Mouse (Mus musculus): ENCODE measurements around the gene Fstl4. TPM values are rescaled to one million over a fixed set of nuclear protein-coding genes. Genes with fewer than 3 reads are reported as not detected.

Gene Fstl4
- polyA plus RNA-seq, 1 experiment from 2014 or later: 15.9 TPM

DNA sequence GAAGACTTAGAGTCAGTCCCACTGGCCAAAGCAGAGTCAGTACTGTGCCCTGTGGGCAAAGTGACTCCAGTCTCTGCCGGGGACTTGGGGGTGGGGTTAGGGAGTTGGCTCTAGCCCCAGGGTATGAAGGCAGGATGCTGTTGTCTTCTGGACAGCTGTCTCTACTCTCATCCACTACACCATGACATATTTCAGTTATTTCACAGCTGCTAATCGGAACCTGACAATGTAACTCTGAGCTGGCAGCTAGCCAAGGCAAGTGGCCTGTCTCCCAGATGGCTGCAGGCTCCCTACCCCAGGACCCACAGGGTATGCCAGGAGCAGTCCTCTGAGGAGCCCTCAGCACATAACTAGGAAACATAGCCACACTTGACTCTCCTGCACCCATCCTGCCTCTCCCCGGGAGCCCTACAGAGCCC is 334.4 kb downstream of the Fstl4 start:
- Histone ChIP-seq H3K4me2 (no peak overlapping the region), H3K9ac (replicated peaks) (no peak overlapping the region), H3K9me3 (replicated peaks) (no peaks in the 10 kb centered on the region), H3K27me3 (replicated peaks) (peaks cover 8% of the 10 kb centered on the region; the same call in 1 of the 2 replicates), H3K27ac (replicated peaks) (no peak overlapping the region), H3K4me3 (replicated peaks) (no peak overlapping the region), H3K4me1 (no peaks in the 10 kb centered on the region), H3K36me3 (no peaks in the 10 kb centered on the region)
- 46% methylated on average over 3 of the region's 3 CpGs for WGBS
- no peak for ATAC-seq (ENCODE audit: low FRiP score)

DNA sequence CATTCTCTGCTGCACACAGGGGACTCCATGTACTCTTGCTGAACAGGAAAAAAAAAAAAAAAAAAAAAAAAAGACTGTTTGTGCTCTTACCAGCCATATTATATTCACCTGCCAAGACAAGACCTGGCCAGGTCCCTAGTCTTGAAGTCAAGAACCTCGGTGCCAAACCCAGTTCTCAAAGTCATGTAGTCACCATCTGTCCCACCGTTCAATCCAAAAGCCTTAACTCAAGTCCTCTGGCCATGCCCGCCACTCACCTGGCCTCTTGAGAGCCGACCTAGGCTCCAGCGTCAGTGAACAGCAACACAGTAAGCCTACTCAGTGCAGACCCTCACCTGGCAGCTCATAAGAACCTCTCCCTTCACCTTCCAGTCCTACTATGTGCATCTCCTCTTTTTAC is 334.9 kb downstream of the Fstl4 start:
- no peak for ATAC-seq (ENCODE audit: low FRiP score)
- H3K9me3 ChIP-seq (replicated peaks): no peaks in the 10 kb centered on the region
- H3K27me3 ChIP-seq (replicated peaks): peaks cover 8% of the 10 kb centered on the region; the same call in 1 of the 2 replicates
- no peak overlapping the region for H3K4me2 ChIP-seq
- no peak overlapping the region for H3K4me3 ChIP-seq (replicated peaks)
- no peak overlapping the region for H3K27ac ChIP-seq (replicated peaks)
- H3K36me3 ChIP-seq: no peaks in the 10 kb centered on the region
- H3K4me1 ChIP-seq: 0 out of 2 replicates have a peak, but pooled peaks cover 2% of the 10 kb centered on the region
- H3K9ac ChIP-seq (replicated peaks): no peak overlapping the region
- 90% methylated on average over 5 of the region's 5 CpGs for WGBS

DNA sequence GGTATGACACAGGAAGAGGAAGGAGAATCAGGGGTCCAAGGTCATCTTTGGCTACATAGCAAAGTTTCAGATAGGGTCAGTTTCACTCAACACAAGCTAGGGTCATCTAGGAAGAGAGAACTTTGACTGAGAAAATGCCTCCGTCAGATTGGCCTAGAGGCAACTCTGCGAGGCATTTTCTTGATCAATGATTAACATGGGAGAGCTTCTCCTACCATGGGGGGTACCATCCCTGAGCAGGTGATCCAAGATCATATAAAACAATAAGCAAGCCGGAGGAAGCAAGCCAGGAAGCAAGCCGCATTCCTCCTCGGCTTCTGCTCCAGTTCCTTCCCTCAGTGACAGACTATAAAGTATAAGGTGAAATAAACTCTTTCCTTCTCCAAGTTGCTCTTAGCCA is 337.3 kb downstream of the Fstl4 start:
- Histone ChIP-seq H3K4me2 (no peak overlapping the region), H3K9ac (replicated peaks) (no peak overlapping the region), H3K27me3 (replicated peaks) (peaks cover 4% of the 10 kb centered on the region; the same call in 1 of the 2 replicates), H3K9me3 (replicated peaks) (no peaks in the 10 kb centered on the region), H3K27ac (replicated peaks) (no peak overlapping the region), H3K4me1 (0 out of 2 replicates have a peak, but pooled peaks cover 9% of the 10 kb centered on the region), H3K4me3 (replicated peaks) (no peak overlapping the region), H3K36me3 (no peaks in the 10 kb centered on the region)
- ATAC-seq (ENCODE audit: low FRiP score): no peak
- WGBS: 88% methylated on average over 5 of the region's 5 CpGs

DNA sequence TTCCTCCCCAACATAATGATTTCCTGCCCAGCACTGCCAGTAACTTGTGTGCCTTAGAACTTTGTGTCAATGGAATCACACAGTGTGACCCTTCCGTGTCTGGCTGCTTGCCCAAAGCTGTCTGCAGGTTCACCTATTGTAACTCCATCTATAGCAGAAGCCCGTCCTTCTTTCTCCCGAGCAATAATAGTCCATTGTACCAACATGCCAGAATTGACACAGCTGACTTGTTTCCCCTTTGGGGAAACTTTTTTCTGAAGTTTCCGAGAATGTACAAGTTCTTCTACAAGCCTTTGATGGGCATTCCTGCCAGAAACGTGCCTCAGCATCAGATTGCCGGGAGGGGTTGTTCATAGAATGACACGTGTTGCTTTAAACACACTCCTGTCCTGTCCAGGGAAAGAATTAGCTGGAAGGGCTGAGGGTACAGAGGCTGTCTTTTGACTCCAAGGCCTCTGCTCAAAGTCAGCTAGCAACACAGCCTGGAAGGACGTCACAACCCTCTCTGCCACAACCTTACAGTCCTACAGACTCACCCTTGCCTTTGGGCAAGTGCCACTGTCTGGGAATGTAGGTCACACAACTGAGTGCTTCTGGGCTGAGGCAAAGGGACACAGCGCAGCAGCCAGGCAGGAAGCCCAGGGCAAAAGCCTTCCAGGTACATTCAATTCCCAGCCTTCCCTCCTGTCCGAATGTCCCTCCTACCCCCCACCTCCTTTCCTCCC is 339.3 kb downstream of the Fstl4 start:
- Histone ChIP-seq H3K27ac (replicated peaks) (no peak overlapping the region), H3K27me3 (replicated peaks) (peaks cover 4% of the 10 kb centered on the region; the same call in 1 of the 2 replicates), H3K9ac (replicated peaks) (no peak overlapping the region), H3K4me2 (no peak overlapping the region), H3K9me3 (replicated peaks) (no peaks in the 10 kb centered on the region), H3K4me3 (replicated peaks) (no peak overlapping the region), H3K4me1 (peaks cover 19% of the 10 kb centered on the region), H3K36me3 (no peaks in the 10 kb centered on the region)
- no peak for ATAC-seq (ENCODE audit: low FRiP score)
- WGBS: 54% methylated on average over 10 of the region's 10 CpGs

DNA sequence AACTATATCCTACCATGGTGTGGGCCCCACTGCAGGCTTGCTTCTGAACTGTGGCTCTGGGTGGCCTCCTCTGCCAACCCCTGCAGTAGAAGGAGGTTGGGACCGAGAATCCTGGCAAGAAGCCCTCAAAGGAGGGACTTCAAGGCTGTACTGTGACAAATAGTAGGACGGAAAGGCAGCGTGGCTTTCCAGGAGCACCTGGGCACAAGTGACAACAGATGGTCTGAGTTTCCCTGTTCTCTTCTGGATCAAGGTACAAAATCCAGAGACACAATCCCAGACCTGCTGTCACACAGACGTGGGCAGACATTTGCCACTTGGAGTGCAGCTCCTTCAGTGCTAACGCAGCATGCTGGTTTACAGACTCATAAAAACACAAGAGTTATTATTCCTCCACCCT is 343.3 kb downstream of the Fstl4 start:
- Histone ChIP-seq H3K9ac (replicated peaks) (no peak overlapping the region), H3K27me3 (replicated peaks) (no peaks in the 10 kb centered on the region; the same call in 1 of the 2 replicates), H3K4me1 (peaks cover 38% of the 10 kb centered on the region), H3K36me3 (no peaks in the 10 kb centered on the region), H3K9me3 (replicated peaks) (no peaks in the 10 kb centered on the region), H3K4me3 (replicated peaks) (no peak overlapping the region), H3K4me2 (no peak overlapping the region), H3K27ac (replicated peaks) (peak overlapping the region; percentile 2; the same call in 1 of the 2 replicates)
- WGBS: 38% methylated on average over 5 of the region's 5 CpGs
- ATAC-seq (ENCODE audit: low FRiP score): no peak

DNA sequence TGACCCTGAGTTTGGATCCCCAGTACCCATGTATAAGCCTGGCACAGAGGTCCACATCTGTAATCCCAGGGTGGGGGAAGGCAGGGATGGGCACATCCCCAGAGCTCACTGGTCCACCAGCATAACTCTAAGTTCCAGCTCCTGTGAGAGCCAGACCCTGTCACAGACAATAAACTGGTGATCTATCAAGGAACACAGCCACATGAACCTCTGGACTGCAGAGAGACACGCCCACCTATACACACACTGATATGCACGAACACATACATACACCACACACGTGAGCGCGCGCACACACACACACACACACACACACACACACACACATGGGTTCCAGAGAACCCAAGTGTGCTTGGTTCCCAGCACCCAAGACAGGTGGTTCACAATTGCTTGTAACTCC is 344.4 kb downstream of the Fstl4 start:
- no peaks in the 10 kb centered on the region for H3K36me3 ChIP-seq
- WGBS: 92% methylated on average over 6 of the region's 6 CpGs
- no peak overlapping the region for H3K4me2 ChIP-seq
- no peak overlapping the region for H3K4me3 ChIP-seq (replicated peaks)
- peaks cover 38% of the 10 kb centered on the region for H3K4me1 ChIP-seq
- H3K27ac ChIP-seq (replicated peaks): no peak overlapping the region
- no peak overlapping the region for H3K9ac ChIP-seq (replicated peaks)
- no peak for ATAC-seq (ENCODE audit: low FRiP score)
- no peaks in the 10 kb centered on the region for H3K9me3 ChIP-seq (replicated peaks)
- H3K27me3 ChIP-seq (replicated peaks): no peaks in the 10 kb centered on the region; the same call in 1 of the 2 replicates

DNA sequence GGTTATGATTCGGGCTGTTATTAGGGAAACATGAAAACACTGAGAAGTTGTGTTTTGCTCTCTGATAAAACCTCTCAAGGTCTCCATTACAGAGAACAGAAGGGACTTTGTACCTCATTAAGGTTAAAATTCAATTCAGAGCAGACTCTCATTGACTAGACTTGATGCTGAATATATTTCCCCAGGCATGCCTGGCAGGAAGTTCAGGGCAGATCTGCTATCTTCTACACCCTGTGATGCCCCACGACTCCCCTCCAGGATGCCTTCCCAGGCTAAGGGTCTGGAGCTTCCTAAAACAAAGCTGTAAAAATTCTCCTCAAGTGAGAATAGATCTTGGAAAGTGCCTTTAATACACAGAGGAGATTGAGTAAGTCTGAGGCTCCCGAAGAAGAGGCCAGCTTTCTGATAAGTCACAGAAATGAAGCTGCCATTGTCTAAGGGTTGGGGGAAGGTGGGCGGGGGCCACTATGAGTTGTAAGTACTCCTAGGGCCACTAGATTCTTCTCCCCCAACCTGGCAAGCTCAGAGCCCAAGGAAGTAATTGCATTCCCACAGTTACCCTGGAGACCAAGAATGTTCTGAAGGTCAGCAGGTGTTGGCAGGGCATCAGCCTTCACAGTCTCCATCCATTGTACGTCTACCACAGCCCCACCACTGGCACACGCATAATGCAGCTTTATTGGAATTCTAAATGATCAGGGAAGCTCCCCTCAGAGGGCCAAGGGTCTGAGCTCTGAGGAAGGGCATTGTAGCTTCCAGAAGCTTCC is 345.4 kb downstream of the Fstl4 start:
- 61% methylated on average over 6 of the region's 6 CpGs for WGBS
- H3K9me3 ChIP-seq (replicated peaks): no peaks in the 10 kb centered on the region
- no peak overlapping the region for H3K9ac ChIP-seq (replicated peaks)
- H3K4me2 ChIP-seq: no peak overlapping the region
- H3K27me3 ChIP-seq (replicated peaks): no peaks in the 10 kb centered on the region; the same call in 1 of the 2 replicates
- peaks cover 35% of the 10 kb centered on the region for H3K4me1 ChIP-seq
- no peak overlapping the region for H3K27ac ChIP-seq (replicated peaks)
- no peak overlapping the region for H3K4me3 ChIP-seq (replicated peaks)
- ATAC-seq (ENCODE audit: low FRiP score): no peak
- no peaks in the 10 kb centered on the region for H3K36me3 ChIP-seq

DNA sequence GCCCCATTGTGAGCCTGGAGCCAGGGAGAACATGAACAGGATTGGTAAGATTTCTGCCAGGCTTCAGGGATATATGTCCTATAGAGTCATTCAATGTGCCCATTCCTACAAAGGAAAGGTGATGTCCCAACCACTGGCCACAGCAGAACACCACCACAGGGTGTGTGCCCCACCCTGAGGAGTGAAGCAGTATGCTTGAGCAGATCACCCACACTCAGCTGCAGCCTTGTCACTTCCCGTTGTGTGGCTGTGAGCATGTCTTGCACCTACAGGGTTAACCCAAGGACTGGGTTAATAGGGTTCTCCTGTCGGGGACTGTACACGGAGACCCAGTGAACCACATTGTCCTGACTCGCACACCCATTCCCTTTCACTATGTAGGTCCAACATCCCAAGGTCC is 351.3 kb downstream of the Fstl4 start:
- Histone ChIP-seq H3K27me3 (replicated peaks) (no peaks in the 10 kb centered on the region), H3K4me1 (peaks cover 17% of the 10 kb centered on the region), H3K4me2 (no peak overlapping the region), H3K4me3 (replicated peaks) (no peak overlapping the region), H3K9me3 (replicated peaks) (no peaks in the 10 kb centered on the region), H3K27ac (replicated peaks) (no peak overlapping the region), H3K36me3 (no peaks in the 10 kb centered on the region), H3K9ac (replicated peaks) (no peak overlapping the region)
- ATAC-seq (ENCODE audit: low FRiP score): no peak
- WGBS: 87% methylated on average over 4 of the region's 4 CpGs

DNA sequence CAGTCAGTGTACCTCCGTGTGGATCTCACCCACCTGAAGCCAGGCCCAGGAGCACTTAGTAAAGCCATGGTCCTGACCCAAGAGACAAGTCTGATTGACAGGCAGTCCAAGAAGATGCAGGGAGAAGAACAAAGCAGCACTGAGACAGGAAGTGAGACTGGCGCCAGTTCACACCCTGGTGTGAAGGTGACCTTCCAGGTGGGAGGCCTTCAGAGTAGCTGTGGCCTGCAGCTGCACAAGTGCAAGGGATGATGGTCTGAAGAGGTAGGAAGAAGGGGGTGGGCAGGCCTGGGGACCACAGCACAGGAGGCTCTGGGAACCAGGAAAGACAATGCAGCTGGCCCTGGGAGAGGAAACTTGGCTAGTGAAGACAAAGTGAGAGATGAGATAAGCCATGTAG is 351.9 kb downstream of the Fstl4 start:
- Histone ChIP-seq H3K27me3 (replicated peaks) (no peaks in the 10 kb centered on the region), H3K4me2 (no peak overlapping the region), H3K9ac (replicated peaks) (no peak overlapping the region), H3K4me1 (peaks cover 13% of the 10 kb centered on the region), H3K4me3 (replicated peaks) (no peak overlapping the region), H3K27ac (replicated peaks) (no peak overlapping the region), H3K36me3 (no peaks in the 10 kb centered on the region), H3K9me3 (replicated peaks) (no peaks in the 10 kb centered on the region)
- no peak for ATAC-seq (ENCODE audit: low FRiP score)
- 69% methylated on average over 2 of the region's 2 CpGs for WGBS

DNA sequence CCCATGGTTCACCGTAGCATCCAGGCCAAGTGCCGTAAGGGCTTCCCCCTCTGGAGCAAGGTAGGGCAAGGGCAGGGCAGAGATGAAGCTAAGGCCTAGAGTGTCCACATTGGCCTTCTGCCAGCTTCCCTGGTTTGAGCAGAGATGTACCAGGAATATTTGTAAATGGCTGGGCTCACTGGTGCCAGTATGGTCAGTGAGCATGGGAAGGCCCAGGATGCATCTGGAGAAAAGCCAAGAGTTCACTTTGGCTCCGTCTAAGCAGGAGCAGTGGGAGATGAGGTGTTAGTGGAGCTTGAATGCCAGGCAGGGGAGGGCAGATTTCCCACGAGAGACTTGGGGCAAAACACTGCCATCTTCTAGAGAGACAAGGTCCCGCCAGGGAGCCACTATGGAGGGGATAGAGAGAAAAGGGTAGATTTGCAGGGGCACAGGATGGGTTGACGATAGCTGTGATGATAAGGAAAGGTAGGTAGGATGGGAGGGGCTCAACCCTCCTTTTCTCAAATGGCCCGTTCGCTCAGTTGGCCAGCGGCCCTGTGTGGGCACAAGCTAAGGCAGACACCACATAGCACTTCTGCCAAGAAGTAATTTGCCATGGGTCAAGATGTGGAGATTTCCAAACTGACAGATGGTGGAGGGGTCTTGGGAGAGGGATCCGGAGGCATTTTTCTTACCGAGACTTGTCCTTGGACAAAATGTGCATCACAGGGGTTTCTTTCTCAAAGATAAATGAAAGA is 354.0 kb downstream of the Fstl4 start:
- no peak overlapping the region for H3K27ac ChIP-seq (replicated peaks)
- 72% methylated on average over 11 of the region's 11 CpGs for WGBS
- H3K4me2 ChIP-seq: no peak overlapping the region
- H3K4me3 ChIP-seq (replicated peaks): no peak overlapping the region
- H3K9ac ChIP-seq (replicated peaks): no peak overlapping the region
- no peaks in the 10 kb centered on the region for H3K9me3 ChIP-seq (replicated peaks)
- ATAC-seq (ENCODE audit: low FRiP score): no peak
- H3K4me1 ChIP-seq: peaks cover 10% of the 10 kb centered on the region
- H3K36me3 ChIP-seq: no peaks in the 10 kb centered on the region
- H3K27me3 ChIP-seq (replicated peaks): no peaks in the 10 kb centered on the region

DNA sequence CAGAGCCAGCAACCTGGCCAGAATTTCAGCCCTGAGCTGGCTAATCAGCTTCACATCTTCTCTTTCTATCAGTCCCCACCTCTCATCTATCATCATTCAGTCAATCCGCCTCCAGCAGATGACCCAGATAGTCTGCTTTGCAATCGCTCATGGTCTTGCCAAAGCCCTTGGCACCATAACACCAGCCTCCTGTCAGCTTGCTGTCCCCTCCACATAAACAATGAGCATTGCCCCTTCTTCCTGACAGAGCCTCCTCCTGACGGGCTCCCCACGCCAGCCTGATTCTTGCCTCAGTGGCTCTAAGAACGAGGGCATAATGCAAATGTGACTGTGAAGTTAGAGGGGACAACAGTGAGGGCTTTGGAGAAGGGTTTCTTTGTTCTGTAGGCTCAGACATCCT is 355.5 kb downstream of the Fstl4 start:
- H3K9me3 ChIP-seq (replicated peaks): no peaks in the 10 kb centered on the region
- no peak for ATAC-seq (ENCODE audit: low FRiP score)
- H3K27ac ChIP-seq (replicated peaks): no peak overlapping the region
- peaks cover 10% of the 10 kb centered on the region for H3K4me1 ChIP-seq
- no peak overlapping the region for H3K4me3 ChIP-seq (replicated peaks)
- H3K9ac ChIP-seq (replicated peaks): no peak overlapping the region
- no peaks in the 10 kb centered on the region for H3K36me3 ChIP-seq
- WGBS: 74% methylated on average over 5 of the region's 5 CpGs
- H3K27me3 ChIP-seq (replicated peaks): no peaks in the 10 kb centered on the region
- no peak overlapping the region for H3K4me2 ChIP-seq
